Mouse (Mus musculus) CD8-positive naive resting alpha-beta T cell, adult 2 months (primary cell): ENCODE results near the gene Tle2.

Experiments
- DNase-seq, 2 experiments: peaks; one replicate each; pipeline ENCODE4 v3.0.0; 2022; ENCODE audit warnings: low read depth in 2 of 2, low spot score in 2 of 2

The Tle2 gene

DNA sequence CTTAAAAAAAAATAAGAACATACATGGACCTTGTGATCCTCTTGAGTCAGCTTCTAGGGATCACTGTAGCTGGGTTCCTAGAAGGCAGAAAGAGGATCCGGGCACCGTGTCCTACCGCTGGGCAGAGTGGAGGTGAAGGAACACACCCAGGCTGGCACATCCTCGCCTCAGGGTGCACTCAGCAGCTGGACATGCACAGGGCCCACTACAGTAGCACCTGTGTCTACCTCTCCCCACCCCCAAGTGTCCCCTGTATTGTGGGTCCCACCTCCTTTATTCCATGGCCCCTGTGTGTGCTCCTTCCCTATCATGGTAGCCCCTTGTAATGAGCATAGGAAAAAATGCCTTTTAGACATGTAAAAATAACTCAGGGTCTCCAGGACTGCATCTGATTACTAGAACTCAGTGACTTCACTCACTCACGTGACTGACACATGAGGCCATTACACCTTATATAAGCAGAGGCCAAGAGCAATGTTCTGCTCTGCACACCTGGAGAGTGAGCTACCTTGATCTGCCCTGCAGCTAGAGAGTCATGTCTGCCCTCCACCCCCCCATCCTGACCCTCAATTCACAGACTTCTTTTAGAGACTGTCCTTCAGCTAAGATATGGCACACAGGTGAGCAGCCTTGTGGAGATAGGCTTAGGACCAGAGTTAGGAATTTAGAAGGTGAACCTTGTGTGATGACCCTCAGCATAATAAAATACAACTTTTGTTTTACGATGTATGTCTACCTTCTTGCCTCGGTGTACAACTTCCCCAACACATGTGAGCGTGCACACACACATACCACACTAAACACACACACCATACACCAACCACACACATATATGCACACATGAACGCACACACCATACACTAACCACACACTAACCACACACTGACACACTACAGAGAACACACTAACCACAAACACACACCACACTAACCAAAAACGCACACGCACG, 29.9 kb downstream of the Tle2 start:
- no peak for DNase-seq

- DNase-seq, result peak; percentile 71 to 80
Measured at GRCm38 (mm10) chr10:81604968-81605665, 30.8 kb downstream of the Tle2 start.

GRCm38 (mm10) chr10:81605666-81605973, 31.3 kb downstream of the Tle2 start:
- no peak for DNase-seq

- peak; percentile 69 to 70 for DNase-seq
Measured at GRCm38 (mm10) chr10:81605974-81606751, 31.8 kb downstream of the Tle2 start, which contains the start of gene BC025920. BC025920 (plus strand) TSS chr10:81606270.

DNA sequence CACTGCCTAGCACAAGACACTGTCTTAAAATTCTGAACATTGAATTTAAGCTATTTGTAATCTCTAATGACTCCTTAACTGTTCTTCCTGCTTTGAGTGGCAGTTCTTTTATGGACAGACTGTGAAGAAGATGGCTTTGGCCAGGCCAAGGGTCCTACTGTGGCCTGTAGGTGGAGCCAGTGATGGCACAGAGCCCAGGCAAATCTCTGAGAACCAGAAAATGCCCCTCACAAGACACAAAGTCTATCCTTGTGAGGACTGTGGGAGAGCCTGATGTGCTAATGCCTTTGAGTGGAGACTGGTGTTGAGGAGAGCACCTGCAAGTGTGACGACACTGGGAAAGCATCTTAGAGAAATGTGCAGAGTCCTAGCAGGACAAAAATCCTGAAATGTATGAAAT, 33.9 kb downstream of the Tle2 start:
- DNase-seq, result no peak

- DNase-seq, result no peak
Measured at GRCm38 (mm10) chr10:81612779-81613178, 38.4 kb downstream of the Tle2 start.

DNA sequence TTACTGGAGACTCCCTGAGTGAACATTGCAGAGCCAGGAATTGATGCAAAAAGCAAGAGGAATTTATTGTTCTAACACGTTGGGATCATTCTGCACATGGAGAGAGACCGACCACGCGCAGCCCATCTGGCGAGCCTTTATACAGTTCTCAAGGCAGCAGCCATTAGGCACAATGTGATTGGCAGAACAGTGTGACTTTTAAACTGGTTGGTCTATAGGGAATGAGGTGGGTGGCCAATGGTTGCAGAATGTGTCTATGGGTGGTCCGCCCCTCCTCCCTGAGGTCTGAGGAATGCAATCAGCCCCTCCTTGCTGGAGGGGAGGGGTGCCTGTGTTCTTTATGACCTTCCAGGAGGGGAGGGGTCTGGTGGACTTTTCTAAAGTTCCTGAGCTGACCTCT, 41.1 kb downstream of the Tle2 start:
- no peak for DNase-seq

- DNase-seq, result no peak
Measured at GRCm38 (mm10) chr10:81619976-81620375, 45.6 kb downstream of the Tle2 start.

- DNase-seq, result no peak
Measured at GRCm38 (mm10) chr10:81620786-81621185, 46.4 kb downstream of the Tle2 start.

- DNase-seq, result no peak
Measured at GRCm38 (mm10) chr10:81623441-81623840, 49.1 kb downstream of the Tle2 start.

DNA sequence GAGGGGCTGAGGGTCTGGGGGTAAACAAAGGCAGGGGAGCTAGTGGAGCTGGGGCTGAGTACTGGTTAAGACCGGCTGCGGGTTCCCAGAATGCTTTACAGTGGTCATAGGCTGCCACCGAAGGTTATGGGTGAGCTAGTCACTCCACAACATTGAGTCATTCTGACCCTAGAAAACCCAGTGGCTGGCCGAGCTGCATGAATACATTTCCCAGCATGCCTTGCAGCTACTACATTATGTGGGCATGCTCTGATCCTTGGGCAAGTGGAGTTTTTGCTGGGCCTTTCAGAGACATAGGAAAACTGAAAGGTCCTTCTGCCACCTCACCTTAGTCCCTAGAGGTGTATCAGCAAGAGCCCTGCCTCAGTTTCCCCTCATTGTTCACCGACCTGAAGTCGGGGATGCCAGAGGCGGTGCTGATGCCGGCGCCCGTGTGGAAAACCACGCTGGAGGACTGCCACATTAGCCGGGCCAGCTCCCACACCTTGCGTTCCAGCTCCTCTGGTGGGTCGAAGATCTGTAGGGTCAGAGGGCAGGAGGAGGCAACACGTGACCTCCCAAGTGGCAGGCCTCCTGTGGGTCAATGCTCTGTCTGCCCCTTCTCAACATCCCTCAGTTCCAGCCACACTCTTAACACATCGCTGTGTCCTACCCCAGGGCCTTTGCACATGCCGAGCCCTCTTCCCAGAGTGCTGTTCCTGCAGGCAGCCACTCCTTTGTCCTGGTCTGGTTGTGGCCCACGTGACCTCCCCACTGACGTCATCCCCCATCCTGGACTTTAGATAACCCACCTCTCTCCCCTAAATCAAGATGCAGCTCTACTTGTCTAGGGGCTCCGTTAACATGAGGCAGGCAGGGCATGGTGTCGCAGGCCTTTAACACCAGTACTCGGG, 52.0 kb downstream of the Tle2 start:
- DNase-seq, result no peak

DNA sequence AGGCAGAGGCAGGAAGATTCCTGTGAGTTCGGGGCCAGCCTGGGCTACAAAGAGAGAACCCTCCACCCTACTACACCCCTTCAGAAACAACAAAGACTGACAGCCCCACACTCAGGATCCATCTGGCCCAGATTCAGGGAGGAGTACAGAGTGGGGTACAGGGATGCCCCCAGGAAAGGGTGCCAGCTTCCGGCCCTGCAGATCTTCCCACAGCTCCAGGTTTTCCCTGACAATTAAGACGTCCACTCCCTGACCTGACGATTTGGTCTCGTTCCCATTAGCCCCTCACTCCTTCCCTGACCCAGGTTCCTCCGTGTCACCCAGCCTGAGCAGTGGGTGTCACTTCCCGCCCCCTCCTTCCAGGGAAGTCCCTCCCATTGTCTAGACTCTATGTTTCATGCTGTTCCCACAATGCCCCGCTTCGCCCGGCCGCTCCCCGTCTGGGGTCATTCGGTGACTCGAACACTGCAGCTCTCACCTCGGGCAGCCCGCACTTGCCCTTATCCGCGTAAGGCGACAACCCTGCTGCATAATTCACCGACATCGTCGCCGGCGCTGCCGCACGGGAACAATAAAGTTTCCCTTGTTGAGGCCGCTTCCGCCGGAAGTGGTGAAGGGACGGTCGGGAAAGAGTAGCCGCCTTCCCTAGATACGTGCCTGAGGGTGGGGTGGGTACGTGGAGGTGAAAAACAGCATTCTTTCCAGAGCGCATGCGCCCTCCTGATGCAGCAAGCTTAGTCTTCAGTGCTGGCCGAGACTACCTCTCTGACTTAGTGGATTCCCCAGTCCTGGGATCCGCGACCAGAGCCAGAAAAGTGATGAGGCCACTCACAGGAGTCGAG, 52.9 kb downstream of the Tle2 start, which contains the start of gene Sirt6:
Sirt6 (minus strand) TSS at position 804 of the 842 bp plus-strand sequence.
- peak; percentile 92 to 94 for DNase-seq

- no peak for DNase-seq
Measured at GRCm38 (mm10) chr10:81627836-81628220, 53.5 kb downstream of the Tle2 start.

- DNase-seq, result no peak
Measured at GRCm38 (mm10) chr10:81628390-81628789, 54.0 kb downstream of the Tle2 start, which contains the start of gene Ankrd24. Ankrd24 (plus strand) TSS chr10:81628540.

- peak; percentile 72 to 82 for DNase-seq
Measured at GRCm38 (mm10) chr10:81633253-81634099, 59.1 kb downstream of the Tle2 start.

- DNase-seq, result no peak
Measured at GRCm38 (mm10) chr10:81636338-81636737, 62.0 kb downstream of the Tle2 start.

GRCm38 (mm10) chr10:81638101-81638500, 63.7 kb downstream of the Tle2 start:
- DNase-seq, result no peak
